17 mouse cellular contexts compared by ENCODE assay signal in genomic region chr9:61746401-61746800, GRCm38 (mm10).
DNase-seq lines count a peak whose midpoint lies in the region; ATAC-seq and TF ChIP-seq lines count a peak whose summit lies in the region.
"Had no signal": no experiment of that assay in that cellular context is flagged by ENCODE, and none has a peak within 500 bp of the region (broad histone marks: within the 10 kb centered on the region; RNA-seq: fewer than 3 reads in every experiment).

No protein-coding gene starts in this region.

- DNase-seq in hindbrain, embryonic 10.5 days (ENCODE audit: low spot score), result peak; percentile 16
- DNase-seq in left cerebral cortex, postnatal 4 days, result peak; percentile 13
- no peak for DNase-seq in left cerebral cortex, adult 2 months (ENCODE audit: extremely low spot score in 1 of 2, low spot score in 2 of 2)
- DNase-seq in ZHBTc4 (ENCODE audit: low read depth, low spot score), result peak; percentile 59
- DNase-seq: adrenal gland, postnatal 10 days; forebrain, postnatal 0 days; gastrocnemius, postnatal 36 days; heart, adult 11 months; heart, postnatal 36 days had no signal

- ATAC-seq in hindbrain, embryonic 12.5 days (ENCODE audit: low FRiP score), result no peak
- ATAC-seq in frontal cortex, adult (ENCODE audit: low TSS enrichment), result no peak
- ATAC-seq: hindbrain, postnatal 0 days had no signal

- H3K4me2 ChIP-seq in hindbrain, embryonic 12.5 days (replicated peaks), result no peak overlapping the region
- H3K4me2 ChIP-seq: forebrain, embryonic 13.5 days; heart, embryonic 13.5 days; hindbrain, embryonic 13.5 days had no signal

- intact Hi-C loops in left cerebral cortex, postnatal 4 days (cut with DNase I), result no loop called here
- intact Hi-C loops in left cerebral cortex, adult 2 months (cut with DNase I), result no loop called here

- peaks cover 27% of the 10 kb centered on the region for H3K4me1 ChIP-seq in hindbrain, embryonic 10.5 days (replicated peaks)
- peaks cover 16% of the 10 kb centered on the region; the same call in 1 of the 2 replicates for H3K4me1 ChIP-seq in hindbrain, embryonic 12.5 days

- no peak overlapping the region for H3K4me3 ChIP-seq in hindbrain, embryonic 10.5 days
- no peak overlapping the region for H3K4me3 ChIP-seq in hindbrain, embryonic 12.5 days
- no peak overlapping the region for H3K4me3 ChIP-seq in left cerebral cortex, adult 2 months
- H3K4me3 ChIP-seq: embryonic facial prominence, embryonic 10.5 days; forebrain, embryonic 13.5 days; gastrocnemius, adult 2 months; heart, embryonic 13.5 days; hindbrain, embryonic 13.5 days had no signal

- no peak for TF ChIP-seq CTCF in left cerebral cortex, adult 2 months (IDR thresholded peaks at IDR 0.05)

- no peaks in the 10 kb centered on the region for H3K9me3 ChIP-seq in hindbrain, embryonic 10.5 days
- H3K9me3 ChIP-seq in hindbrain, embryonic 12.5 days (replicated peaks), result peaks cover 4% of the 10 kb centered on the region; the same call in 1 of the 2 replicates
- H3K9me3 ChIP-seq: embryonic facial prominence, embryonic 10.5 days; forebrain, embryonic 13.5 days; hindbrain, embryonic 13.5 days had no signal

- H3K27ac ChIP-seq in hindbrain, embryonic 10.5 days, result 0 out of 2 replicates have a peak overlapping the region, but pooled peaks have one; percentile 30
- no peak overlapping the region for H3K27ac ChIP-seq in hindbrain, embryonic 12.5 days
- H3K27ac ChIP-seq in left cerebral cortex, adult 2 months, result no peak overlapping the region
- H3K27ac ChIP-seq: embryonic facial prominence, embryonic 10.5 days; forebrain, embryonic 13.5 days; hindbrain, embryonic 13.5 days; hindbrain, postnatal 0 days had no signal

- H3K36me3 ChIP-seq in hindbrain, embryonic 10.5 days, result no peaks in the 10 kb centered on the region
- H3K36me3 ChIP-seq in hindbrain, embryonic 12.5 days, result no peaks in the 10 kb centered on the region
- H3K36me3 ChIP-seq: embryonic facial prominence, embryonic 10.5 days; heart, embryonic 13.5 days; hindbrain, embryonic 13.5 days had no signal

- WGBS in hindbrain, embryonic 10.5 days, result 40% methylated on average over 6 of the region's 6 CpGs
- 53% methylated on average over 6 of the region's 6 CpGs for WGBS in hindbrain, embryonic 12.5 days

- H3K9ac ChIP-seq in hindbrain, embryonic 12.5 days, result no peak overlapping the region
- H3K9ac ChIP-seq: forebrain, embryonic 13.5 days; forebrain, postnatal 0 days; heart, embryonic 13.5 days; hindbrain, embryonic 13.5 days had no signal

- H3K27me3 ChIP-seq in hindbrain, embryonic 10.5 days (ENCODE audit: insufficient read depth, poor library complexity, severe bottlenecking), result peaks cover 14% of the 10 kb centered on the region; the same call in 1 of the 2 replicates
- no peaks in the 10 kb centered on the region; the same call in 1 of the 2 replicates for H3K27me3 ChIP-seq in hindbrain, embryonic 12.5 days
- H3K27me3 ChIP-seq: forebrain, embryonic 13.5 days had no signal

Comparison
In these comparisons a context has a peak if more than half of its experiments do, and no peak if none do; other contexts are left out.
1. DNase-seq: peak in hindbrain, embryonic 10.5 days (single experiment), left cerebral cortex, postnatal 4 days (single experiment) and ZHBTc4 (single experiment); none in left cerebral cortex, adult 2 months (0 of 2).